Mouse (Mus musculus) heart, adult 2 months (tissue): ENCODE results near the gene Zscan10.

Source experiments
- CTCF ChIP-seq: fragments of 200-600 bp; IDR thresholded peaks from 2 replicates; pipeline ENCODE4 v1.8.1; 2022; ENCODE audit warnings: antibody characterized with exemption, mild to moderate bottlenecking, moderate library complexity
- POLR2A ChIP-seq: fragments of 200-500 bp; IDR thresholded peaks from 2 replicates; pipeline ENCODE4 v1.6.1; 2011; ENCODE audit warnings: mild to moderate bottlenecking, low read depth, low read length, control low read depth; ENCODE audit not compliant: insufficient read depth

DNA sequence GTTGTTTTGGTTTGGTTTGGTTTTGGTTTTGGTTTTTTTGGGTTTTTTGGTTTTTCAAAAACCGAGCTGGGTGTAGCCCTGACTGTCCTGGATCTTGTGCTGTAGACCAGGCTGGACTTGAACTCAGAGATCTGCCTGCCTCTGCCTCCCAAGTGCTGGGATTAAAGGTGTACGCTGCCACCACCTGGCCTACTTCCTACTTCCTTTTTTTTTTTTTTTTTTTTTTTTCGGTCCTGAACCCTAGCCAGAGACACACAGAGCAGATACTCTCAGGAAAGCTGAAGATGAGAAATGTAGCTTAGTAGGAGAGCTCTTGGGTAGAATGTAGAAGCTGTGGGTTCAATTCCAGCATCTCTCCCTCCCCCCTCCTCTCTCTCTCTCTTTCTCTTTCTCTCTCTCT, 57.8 kb downstream of the Zscan10 start:
- TF ChIP-seq CTCF (no peak), POLR2A (no peak)
